Mouse (Mus musculus): ENCODE data around the gene Fam228b. TPM values are rescaled to one million over a fixed set of nuclear protein-coding genes. Genes with fewer than 3 reads are reported as not detected.
A peak's percentile ranks its signal among the peaks of the same experiment; 100 is the strongest.

Fam228b gene
- polyA plus RNA-seq, 1 experiment from 2014 or later, result 2.6 TPM

GRCm38 (mm10) chr12:4738031-4738576, 31.0 kb downstream of the Fam228b start, which contains the start of gene Fam228a:
Gene Fam228a (minus strand): TSS chr12:4738430.
- Histone ChIP-seq H3K4me1 (ENCODE audit: control insufficient read depth, insufficient read depth, low read length) (no peaks in the 10 kb centered on the region), H3K9ac (replicated peaks; ENCODE audit: low read length) (no peak within 1 kb of the TSS), H3K4me2 (ENCODE audit: low read depth, low read length) (no peak within 1 kb of the TSS), H3K4me3 (ENCODE audit: low read depth, low read length) (no peak within 1 kb of the TSS), H3K36me3 (replicated peaks; ENCODE audit: control insufficient read depth, insufficient read depth, low read depth, low read length) (no peaks in the 10 kb centered on the region), H3K9me3 (replicated peaks; ENCODE audit: control insufficient read depth, low read length) (no peaks in the 10 kb centered on the region), H3K27me3 (ENCODE audit: control insufficient read depth, insufficient read depth, low read length) (no peaks in the 10 kb centered on the region), H3K27ac (replicated peaks; ENCODE audit: low read depth, low read length) (no peak within 1 kb of the TSS)
- 85% methylated on average over 18 of the region's 18 CpGs for WGBS
- no peak for DNase-seq (ENCODE audit: low spot score)
- 0 out of 2 replicates have a peak, but pooled peaks have one; percentile 23 for ATAC-seq (replicated peaks; ENCODE audit: insufficient number of reproducible peaks, low FRiP score, low TSS enrichment, low read depth)

GRCm38 (mm10) chr12:4732332-4732731, 36.7 kb downstream of the Fam228b start:
- H3K36me3 ChIP-seq (replicated peaks; ENCODE audit: control insufficient read depth, insufficient read depth, low read depth, low read length), result no peaks in the 10 kb centered on the region
- WGBS, result 67% methylated on average over 4 of the region's 4 CpGs
- H3K4me3 ChIP-seq (ENCODE audit: low read depth, low read length), result no peak overlapping the region
- H3K9ac ChIP-seq (replicated peaks; ENCODE audit: low read length), result no peak overlapping the region
- H3K4me1 ChIP-seq (ENCODE audit: control insufficient read depth, insufficient read depth, low read length), result no peaks in the 10 kb centered on the region
- DNase-seq (ENCODE audit: low spot score), result no peak
- H3K27me3 ChIP-seq (ENCODE audit: control insufficient read depth, insufficient read depth, low read length), result no peaks in the 10 kb centered on the region
- H3K4me2 ChIP-seq (ENCODE audit: low read depth, low read length), result no peak overlapping the region
- no peak overlapping the region for H3K27ac ChIP-seq (replicated peaks; ENCODE audit: low read depth, low read length)
- no peak for ATAC-seq (replicated peaks; ENCODE audit: insufficient number of reproducible peaks, low FRiP score, low TSS enrichment, low read depth)
- H3K9me3 ChIP-seq (replicated peaks; ENCODE audit: control insufficient read depth, low read length), result no peaks in the 10 kb centered on the region

GRCm38 (mm10) chr12:4731629-4732028, 37.4 kb downstream of the Fam228b start:
- Histone ChIP-seq H3K27me3 (ENCODE audit: control insufficient read depth, insufficient read depth, low read length) (no peaks in the 10 kb centered on the region), H3K4me1 (ENCODE audit: control insufficient read depth, insufficient read depth, low read length) (no peaks in the 10 kb centered on the region), H3K36me3 (replicated peaks; ENCODE audit: control insufficient read depth, insufficient read depth, low read depth, low read length) (no peaks in the 10 kb centered on the region), H3K4me2 (ENCODE audit: low read depth, low read length) (no peak overlapping the region), H3K27ac (replicated peaks; ENCODE audit: low read depth, low read length) (no peak overlapping the region), H3K4me3 (ENCODE audit: low read depth, low read length) (no peak overlapping the region), H3K9me3 (replicated peaks; ENCODE audit: control insufficient read depth, low read length) (no peaks in the 10 kb centered on the region), H3K9ac (replicated peaks; ENCODE audit: low read length) (no peak overlapping the region)
- DNase-seq (ENCODE audit: low spot score), result no peak
- 75% methylated on average over 4 of the region's 4 CpGs for WGBS
- no peak for ATAC-seq (replicated peaks; ENCODE audit: insufficient number of reproducible peaks, low FRiP score, low TSS enrichment, low read depth)

GRCm38 (mm10) chr12:4729165-4729564, 39.9 kb downstream of the Fam228b start:
- H3K9me3 ChIP-seq (replicated peaks; ENCODE audit: control insufficient read depth, low read length), result no peaks in the 10 kb centered on the region
- no peaks in the 10 kb centered on the region for H3K27me3 ChIP-seq (ENCODE audit: control insufficient read depth, insufficient read depth, low read length)
- no peak overlapping the region for H3K9ac ChIP-seq (replicated peaks; ENCODE audit: low read length)
- no peak overlapping the region for H3K4me2 ChIP-seq (ENCODE audit: low read depth, low read length)
- H3K4me3 ChIP-seq (ENCODE audit: low read depth, low read length), result no peak overlapping the region
- no peak overlapping the region for H3K27ac ChIP-seq (replicated peaks; ENCODE audit: low read depth, low read length)
- no peak for DNase-seq (ENCODE audit: low spot score)
- no peak for ATAC-seq (replicated peaks; ENCODE audit: insufficient number of reproducible peaks, low FRiP score, low TSS enrichment, low read depth)
- H3K36me3 ChIP-seq (replicated peaks; ENCODE audit: control insufficient read depth, insufficient read depth, low read depth, low read length), result no peaks in the 10 kb centered on the region
- 91% methylated on average over 3 of the region's 3 CpGs for WGBS
- H3K4me1 ChIP-seq (ENCODE audit: control insufficient read depth, insufficient read depth, low read length), result no peaks in the 10 kb centered on the region

GRCm38 (mm10) chr12:4719762-4720754, 49.0 kb downstream of the Fam228b start:
- 68% methylated on average over 17 of the region's 17 CpGs for WGBS
- Histone ChIP-seq H3K27me3 (ENCODE audit: control insufficient read depth, insufficient read depth, low read length) (no peaks in the 10 kb centered on the region), H3K4me2 (ENCODE audit: low read depth, low read length) (no peak overlapping the region), H3K9me3 (replicated peaks; ENCODE audit: control insufficient read depth, low read length) (no peaks in the 10 kb centered on the region), H3K36me3 (replicated peaks; ENCODE audit: control insufficient read depth, insufficient read depth, low read depth, low read length) (no peaks in the 10 kb centered on the region), H3K9ac (replicated peaks; ENCODE audit: low read length) (no peak overlapping the region), H3K4me1 (ENCODE audit: control insufficient read depth, insufficient read depth, low read length) (no peaks in the 10 kb centered on the region), H3K4me3 (ENCODE audit: low read depth, low read length) (no peak overlapping the region), H3K27ac (replicated peaks; ENCODE audit: low read depth, low read length) (no peak overlapping the region)
- DNase-seq (ENCODE audit: low spot score) (peak; percentile 11), ATAC-seq (replicated peaks; ENCODE audit: insufficient number of reproducible peaks, low FRiP score, low TSS enrichment, low read depth) (no peak)

- no peaks in the 10 kb centered on the region for H3K9me3 ChIP-seq (replicated peaks; ENCODE audit: control insufficient read depth, low read length)
- no peak overlapping the region for H3K27ac ChIP-seq (replicated peaks; ENCODE audit: low read depth, low read length)
- ATAC-seq (replicated peaks; ENCODE audit: insufficient number of reproducible peaks, low FRiP score, low TSS enrichment, low read depth), result no peak
- H3K4me1 ChIP-seq (ENCODE audit: control insufficient read depth, insufficient read depth, low read length), result no peaks in the 10 kb centered on the region
- no peaks in the 10 kb centered on the region for H3K27me3 ChIP-seq (ENCODE audit: control insufficient read depth, insufficient read depth, low read length)
- H3K4me2 ChIP-seq (ENCODE audit: low read depth, low read length), result no peak overlapping the region
- no peak for DNase-seq (ENCODE audit: low spot score)
- WGBS, result 74% methylated on average over 13 of the region's 13 CpGs
- no peak overlapping the region for H3K4me3 ChIP-seq (ENCODE audit: low read depth, low read length)
- no peak overlapping the region for H3K9ac ChIP-seq (replicated peaks; ENCODE audit: low read length)
- H3K36me3 ChIP-seq (replicated peaks; ENCODE audit: control insufficient read depth, insufficient read depth, low read depth, low read length), result no peaks in the 10 kb centered on the region
These were observed 49.9 kb downstream of the Fam228b start for GRCm38 (mm10) chr12:4719066-4719761.

- Histone ChIP-seq H3K36me3 (replicated peaks; ENCODE audit: control insufficient read depth, insufficient read depth, low read depth, low read length) (no peaks in the 10 kb centered on the region), H3K4me3 (ENCODE audit: low read depth, low read length) (no peak overlapping the region), H3K27ac (replicated peaks; ENCODE audit: low read depth, low read length) (no peak overlapping the region), H3K9me3 (replicated peaks; ENCODE audit: control insufficient read depth, low read length) (no peaks in the 10 kb centered on the region), H3K4me2 (ENCODE audit: low read depth, low read length) (no peak overlapping the region), H3K4me1 (ENCODE audit: control insufficient read depth, insufficient read depth, low read length) (no peaks in the 10 kb centered on the region), H3K9ac (replicated peaks; ENCODE audit: low read length) (no peak overlapping the region), H3K27me3 (ENCODE audit: control insufficient read depth, insufficient read depth, low read length) (no peaks in the 10 kb centered on the region)
- 6% methylated on average over 7 of the region's 7 CpGs for WGBS
- ATAC-seq (replicated peaks; ENCODE audit: insufficient number of reproducible peaks, low FRiP score, low TSS enrichment, low read depth) (peak; percentile 80; the same call in 1 of the 2 replicates), DNase-seq (ENCODE audit: low spot score) (peak; percentile 42)
These were observed 51.6 kb downstream of the Fam228b start for GRCm38 (mm10) chr12:4717417-4717816.
